Mouse (Mus musculus): ENCODE measurements around the gene Lsm10.

DNA sequence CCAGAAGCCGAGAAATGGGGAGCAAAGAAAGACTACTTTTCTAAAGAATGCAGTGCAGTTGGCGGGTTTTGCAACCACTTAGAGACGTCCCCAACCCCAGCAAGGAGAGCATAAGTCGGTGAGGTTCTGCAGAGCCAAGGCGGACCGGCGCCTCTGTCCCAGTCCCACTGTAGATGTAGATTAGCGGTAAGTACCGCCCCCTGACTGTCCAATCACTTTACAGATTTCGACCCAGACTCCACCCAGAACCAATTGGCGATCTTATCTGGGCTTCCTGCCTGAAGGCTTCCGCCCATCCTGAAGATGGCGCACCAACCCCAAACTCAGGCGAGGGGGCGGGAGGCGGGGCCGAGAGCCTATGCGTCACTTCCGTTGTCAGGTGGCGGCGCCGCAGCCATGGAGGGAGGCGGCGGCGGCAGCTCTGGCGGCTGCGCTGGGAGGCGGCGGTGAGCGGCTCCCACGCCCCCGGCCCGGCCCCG lies 7.2 kb downstream of the Lsm10 start, which contains the start of gene Stk40:
- TF ChIP-seq EP300 (IDR thresholded peaks at IDR 0.05; ENCODE audit: low read depth in 1 of 2, low read length in 2 of 2) (peak in 1 of 2 experiments; percentile 62; a peak in 2 of 4 replicates), ZC3H11A (IDR thresholded peaks at IDR 0.05; ENCODE audit: low read depth, low read length) (no peak), CTCF (IDR thresholded peaks at IDR 0.05 in 2 of 3, conservative IDR thresholded peaks at IDR 0.05 in 1 of 3; ENCODE audit: control insufficient read depth in 1 of 3, insufficient read depth in 1 of 3, low read depth in 2 of 3, low read length in 3 of 3, poor library complexity in 1 of 3, severe bottlenecking in 1 of 3) (peak in 2 of 3 experiments; percentile 50 to 60; a peak in 4 of 6 replicates), KAT2A (conservative IDR thresholded peaks at IDR 0.05; ENCODE audit: low read depth, low read length) (peak; percentile 64; the same call in 1 of the 2 replicates), MXI1 (IDR thresholded peaks at IDR 0.05; ENCODE audit: low read depth, low read length) (peak; percentile 56), JUND (IDR thresholded peaks at IDR 0.05; ENCODE audit: low read depth, low read length) (no peak), RCOR1 (IDR thresholded peaks at IDR 0.05; ENCODE audit: low read depth, low read length) (0 out of 2 replicates have a peak, but pooled peaks have one; percentile 41)
